Mouse (Mus musculus): ENCODE measurements around the gene Atg3.

Gene Atg3

DNA sequence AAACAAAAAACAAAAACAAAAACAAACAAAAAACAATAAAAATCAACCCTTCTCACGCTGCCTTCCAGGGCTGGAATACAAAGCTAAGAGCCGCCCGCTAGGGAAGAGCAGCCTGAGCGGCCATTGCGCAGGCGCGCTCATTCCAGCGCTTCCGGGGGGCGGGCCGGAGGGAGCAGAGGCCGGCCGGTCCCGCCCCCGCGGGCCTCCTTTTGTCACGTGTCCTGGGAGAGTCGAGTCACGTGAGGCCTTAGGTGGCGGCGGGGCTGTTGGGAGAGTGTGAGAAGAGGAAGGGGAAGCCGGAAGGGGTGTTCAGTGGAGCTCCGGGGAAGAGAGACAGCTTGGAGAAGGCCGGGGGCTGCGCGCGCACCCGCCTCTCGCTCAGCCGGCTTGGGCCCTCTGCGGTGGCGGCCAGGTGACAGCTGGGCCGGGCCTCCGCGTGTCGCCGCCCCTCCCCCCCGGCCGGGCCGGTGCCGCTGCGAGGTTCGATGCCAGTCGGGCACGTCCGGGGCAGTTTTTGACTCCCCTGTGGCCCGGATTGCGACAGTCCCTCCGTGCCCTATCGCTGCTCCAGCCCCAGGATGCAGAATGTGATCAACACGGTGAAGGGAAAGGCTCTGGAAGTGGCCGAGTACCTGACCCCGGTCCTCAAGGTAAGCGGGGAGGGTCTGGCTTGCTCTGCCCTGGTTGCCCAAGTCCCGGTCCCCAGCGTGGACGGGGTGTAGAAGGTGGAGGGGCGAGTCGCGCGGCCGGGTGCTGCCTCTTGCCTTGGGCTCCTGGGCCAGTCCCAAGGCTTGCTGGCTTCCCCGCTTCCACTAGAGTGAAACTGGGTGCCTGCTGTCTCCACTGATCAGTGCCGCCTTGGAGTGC lies at the start of gene Atg3, which contains the start of gene Slc35a5:
Atg3 (plus strand) TSS at position 264 of the 867 bp plus-strand sequence.
Slc35a5 (minus strand) TSS at position 185 of the 867 bp plus-strand sequence.
- DNase-seq (ENCODE audit: extremely low spot score, low read depth, low spot score) = peak; percentile 58

DNA sequence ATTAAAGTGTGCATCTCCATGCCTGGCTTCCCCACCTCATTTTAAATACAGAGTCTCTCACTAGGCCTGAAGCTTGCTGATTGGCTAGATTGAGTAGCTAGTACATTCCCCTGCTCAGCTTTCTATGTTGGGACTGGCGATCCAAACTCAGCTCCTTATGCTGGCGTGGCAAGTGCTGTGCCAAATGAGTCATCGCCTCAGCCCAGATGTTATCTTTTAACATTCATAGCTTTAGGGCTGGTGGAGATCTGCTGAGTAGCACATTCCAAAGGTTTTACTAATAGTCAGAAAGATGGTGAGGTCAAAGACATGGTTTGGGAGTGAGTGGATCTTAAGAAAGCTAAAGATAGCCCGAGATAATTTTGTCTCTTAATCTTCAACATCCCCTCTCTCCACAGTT lies 48.1 kb upstream of the Atg3 start:
- no peak for DNase-seq (ENCODE audit: extremely low spot score, low read depth, low spot score)

DNA sequence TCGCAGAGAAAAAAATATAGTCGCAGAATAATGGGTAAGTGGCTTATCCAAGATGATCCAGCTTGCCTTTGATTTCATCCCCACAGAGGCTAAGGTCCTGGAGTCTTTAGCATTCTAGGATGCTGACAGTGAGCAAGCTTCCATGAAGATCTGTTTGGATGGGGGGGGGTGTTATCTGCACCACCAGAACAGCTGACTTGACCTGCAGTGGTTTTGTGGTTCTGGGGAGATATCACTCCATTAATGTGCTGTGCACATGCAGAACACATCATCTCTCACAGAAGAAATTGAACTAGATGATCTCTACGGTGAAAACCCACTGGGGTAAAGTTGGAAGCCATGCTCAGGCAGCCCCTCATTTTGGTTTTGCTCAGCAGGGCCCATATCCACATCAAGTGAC lies 41.4 kb upstream of the Atg3 start:
- DNase-seq (ENCODE audit: extremely low spot score, low read depth, low spot score) = no peak

DNA sequence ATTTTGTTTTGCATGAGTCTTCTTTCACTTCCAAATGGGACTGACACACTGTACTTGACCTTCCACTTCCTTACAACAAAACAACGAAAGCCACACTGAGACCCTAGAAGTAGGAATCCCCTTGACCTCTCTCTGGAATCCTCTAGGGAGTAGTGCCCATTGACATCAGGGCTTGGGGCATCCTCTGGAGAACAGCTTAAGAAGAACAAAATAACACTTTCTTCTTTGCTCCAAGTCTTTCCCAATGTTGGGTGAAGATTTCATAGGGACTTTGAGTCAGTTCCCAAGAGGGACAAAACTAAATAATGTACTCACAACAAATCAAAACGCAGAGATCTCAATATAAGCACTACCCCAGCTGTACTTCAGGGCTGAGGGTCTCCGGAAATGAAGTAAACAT lies 39.8 kb upstream of the Atg3 start:
- DNase-seq (ENCODE audit: extremely low spot score, low read depth, low spot score) = no peak

DNA sequence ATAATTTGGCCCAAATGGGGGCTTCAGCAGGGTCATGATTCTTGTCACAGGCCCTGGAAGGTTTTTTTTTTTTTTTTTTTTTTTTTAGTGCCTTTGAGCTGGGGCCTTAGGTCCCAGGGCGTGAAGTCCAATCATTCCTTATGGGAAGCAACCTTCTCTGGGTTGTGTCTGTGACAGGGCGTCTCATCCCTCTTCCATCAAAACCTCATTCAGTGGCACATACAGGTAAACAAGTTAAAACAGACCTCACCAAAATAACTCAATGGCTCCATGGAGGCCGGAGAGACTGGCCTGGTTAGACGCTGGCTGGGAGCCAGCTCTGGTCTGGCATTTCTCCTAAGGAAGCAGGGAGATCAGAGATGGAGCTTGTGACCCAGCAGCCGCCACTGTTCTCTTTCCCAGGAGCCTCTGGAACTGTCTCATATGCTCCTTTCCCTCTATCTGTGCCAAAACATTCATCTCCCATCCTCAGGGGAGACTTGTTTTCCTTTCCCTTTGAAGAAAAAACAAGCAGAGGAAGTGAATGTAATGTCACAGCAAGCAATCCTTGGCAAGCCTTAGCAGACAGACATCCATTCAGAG lies 37.6 kb upstream of the Atg3 start:
- DNase-seq (ENCODE audit: extremely low spot score, low read depth, low spot score) = no peak

DNA sequence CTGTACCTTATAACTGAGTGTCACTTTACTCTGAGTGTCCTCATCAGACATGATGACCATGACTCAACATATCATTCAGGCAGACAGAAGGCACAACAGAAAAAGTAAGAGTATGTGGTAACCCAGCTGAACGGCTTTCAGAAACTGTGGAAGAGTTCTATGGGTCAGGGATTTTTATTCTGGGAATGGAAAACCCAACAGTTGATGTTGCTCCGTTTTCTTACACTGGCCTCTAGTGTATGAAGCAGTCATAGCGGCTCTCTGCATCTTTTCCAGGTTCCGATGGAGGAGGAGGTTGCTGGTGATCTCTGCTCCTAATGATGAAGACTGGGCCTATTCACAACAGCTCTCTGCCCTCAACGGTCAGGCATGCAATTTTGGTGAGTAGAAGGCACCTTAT lies 36.0 kb upstream of the Atg3 start:
- DNase-seq (ENCODE audit: extremely low spot score, low read depth, low spot score) = no peak

DNA sequence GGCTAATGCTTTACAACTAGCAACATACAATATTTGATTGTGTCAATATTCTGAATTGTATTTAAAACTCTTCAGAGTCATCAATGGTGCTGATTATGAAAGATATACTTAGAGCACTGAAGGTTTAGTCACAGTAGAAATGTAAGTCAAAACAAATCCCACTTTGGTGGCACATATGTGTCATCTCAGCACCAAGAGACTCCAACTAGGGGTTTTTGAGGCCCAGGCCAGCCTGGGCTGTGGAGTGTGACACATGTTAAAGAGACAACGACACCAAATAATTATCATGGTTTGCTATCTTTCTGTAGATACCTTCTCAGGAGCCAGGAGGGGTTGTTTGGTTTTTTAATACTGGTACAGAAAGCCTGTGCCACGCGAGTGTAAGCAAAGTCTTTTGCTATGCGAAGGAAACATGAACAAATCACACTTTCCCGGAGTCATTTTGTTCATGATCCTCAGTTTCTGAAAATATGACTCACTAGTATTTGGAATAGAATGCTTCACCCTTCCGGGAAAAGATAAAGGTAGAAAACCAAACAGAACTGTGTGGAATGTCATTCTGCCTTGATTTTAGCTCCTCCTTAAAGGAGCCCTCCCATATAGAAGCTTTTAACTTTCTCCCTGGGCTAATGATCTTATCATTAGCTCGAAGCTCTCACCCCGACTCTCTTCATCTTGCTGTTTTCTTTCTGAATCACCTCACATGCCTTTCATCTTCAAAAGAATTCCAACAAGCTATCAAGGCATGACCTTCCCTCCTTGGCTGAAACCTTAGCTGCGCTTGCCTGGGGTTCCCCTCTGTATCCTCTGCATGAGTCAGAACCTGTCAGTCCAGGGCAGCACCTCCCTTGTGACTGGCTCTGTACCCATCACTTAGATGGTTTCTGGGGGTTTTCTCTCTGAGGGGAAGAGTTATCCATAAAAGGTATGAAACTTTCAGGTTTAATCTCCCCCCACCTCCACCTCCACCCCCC lies 34.1 kb upstream of the Atg3 start:
- DNase-seq (ENCODE audit: extremely low spot score, low read depth, low spot score) = no peak

DNA sequence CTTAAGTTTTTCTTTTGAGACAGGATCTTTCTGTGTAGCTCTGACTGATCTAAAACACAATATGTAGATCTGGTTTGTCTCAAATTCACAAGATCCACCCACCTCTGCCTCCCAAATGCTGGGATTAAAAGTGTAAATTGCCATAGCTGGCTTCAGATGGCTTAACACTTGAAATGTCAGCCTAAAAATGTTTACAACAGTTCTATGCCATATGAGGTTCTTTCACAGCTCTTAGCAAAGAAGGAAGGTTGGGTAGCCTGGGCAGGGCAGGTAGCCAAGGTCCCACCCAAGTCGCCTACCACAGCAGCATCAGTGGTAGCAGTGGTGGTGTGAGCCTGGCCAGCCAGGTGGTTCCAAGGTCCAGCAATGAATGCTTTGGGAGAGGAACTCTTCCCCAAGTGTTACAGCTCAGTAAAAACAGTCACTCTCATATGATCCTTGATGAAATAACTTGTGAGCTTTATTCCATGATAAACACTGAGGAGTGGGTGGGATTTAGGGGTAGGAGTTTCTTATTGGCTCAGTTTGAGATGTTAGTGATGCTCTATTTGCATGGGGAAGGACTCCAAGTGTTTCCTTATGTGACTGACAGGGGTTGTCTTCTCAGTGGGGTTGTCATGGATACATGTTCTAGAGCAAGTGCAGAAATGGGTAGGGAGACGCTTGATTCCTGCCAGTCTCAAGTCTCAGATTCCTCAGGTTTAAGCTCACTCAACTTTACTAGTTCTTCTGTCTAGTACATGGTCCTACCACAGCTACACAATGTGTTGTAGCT lies 30.5 kb upstream of the Atg3 start:
- DNase-seq (ENCODE audit: extremely low spot score, low read depth, low spot score) = no peak

DNA sequence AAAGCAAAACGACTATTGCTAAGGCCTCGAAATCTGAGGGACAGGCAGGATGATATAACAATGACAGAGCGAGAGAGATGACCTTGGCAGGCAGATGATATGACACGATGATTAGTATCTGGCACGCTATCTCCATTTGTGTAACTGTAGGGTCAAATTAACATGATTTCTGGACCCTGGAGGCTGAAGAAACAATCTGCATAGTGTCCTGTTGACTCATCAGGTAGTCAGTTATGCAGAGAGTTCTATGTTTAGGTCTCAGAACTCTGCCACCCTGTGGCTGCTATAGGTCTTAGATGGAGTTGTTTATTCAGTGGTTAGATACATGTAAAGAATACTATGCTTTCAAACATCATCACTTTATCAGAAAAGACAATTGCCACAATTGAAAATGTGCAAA lies 16.9 kb upstream of the Atg3 start:
- no peak for DNase-seq (ENCODE audit: extremely low spot score, low read depth, low spot score)

DNA sequence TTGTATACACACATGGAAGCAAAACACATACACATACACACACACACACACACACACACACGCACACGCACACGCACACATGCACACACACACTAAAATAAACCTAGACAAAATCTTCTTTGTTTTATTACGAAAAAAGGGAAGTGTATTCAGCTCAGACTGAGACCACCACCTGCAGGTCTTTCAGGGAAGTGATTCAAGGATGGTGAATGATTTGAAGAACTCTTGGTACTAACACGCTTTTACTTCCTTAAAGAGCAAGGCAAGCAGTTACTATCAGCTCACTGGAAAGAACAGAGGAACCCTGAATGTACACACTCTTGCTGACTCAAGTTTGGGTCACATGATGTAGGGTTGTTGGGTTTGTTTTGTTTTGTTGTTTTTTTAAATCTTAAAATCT lies 16.0 kb upstream of the Atg3 start:
- no peak for DNase-seq (ENCODE audit: extremely low spot score, low read depth, low spot score)

DNA sequence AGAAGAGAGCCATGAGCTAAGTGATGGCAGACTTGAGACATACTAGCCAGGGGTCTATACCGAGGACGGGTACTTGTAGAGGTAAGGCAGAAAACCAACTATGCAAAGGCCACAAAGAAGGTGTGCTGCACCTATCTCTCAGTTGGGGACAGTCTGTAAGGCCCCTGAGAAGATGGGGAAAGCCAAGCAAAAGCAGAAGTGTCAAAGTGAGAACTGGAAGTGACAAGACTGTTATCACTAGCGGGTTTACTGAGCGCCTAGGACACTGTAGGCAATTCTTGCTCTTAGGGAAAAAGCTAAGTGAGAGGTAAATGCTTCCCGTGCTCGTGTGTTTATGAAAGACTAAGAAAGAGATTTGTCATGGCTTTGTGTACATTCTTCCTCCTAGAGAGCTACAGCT lies 13.5 kb upstream of the Atg3 start:
- DNase-seq (ENCODE audit: extremely low spot score, low read depth, low spot score) = no peak

DNA sequence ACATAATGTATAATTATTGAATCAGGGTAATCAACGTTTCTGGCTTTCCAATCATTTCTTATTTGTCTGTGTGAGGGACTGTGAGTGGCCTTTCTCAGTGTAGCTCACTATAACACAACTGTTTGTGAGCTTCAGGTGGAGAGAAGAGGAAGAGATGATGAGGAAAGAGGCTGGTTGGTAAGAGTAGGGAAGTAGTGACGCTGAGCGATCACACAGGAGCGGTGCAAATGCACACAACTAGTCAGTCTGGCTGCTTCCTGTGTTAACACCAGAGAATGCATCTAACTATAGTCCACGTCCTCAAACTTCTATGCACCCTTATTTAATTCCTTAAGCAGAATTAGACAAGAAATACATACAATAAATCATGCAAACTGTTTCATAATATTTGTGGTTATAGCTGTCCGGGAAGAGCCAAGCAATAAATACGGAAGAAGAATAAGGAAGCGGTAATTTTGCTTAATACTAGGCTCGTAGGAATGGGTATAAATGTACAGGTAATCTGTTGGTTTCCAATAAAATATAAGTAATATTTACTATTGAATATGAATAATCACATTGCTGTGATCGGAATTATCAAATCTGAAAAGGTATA lies 10.0 kb upstream of the Atg3 start:
- DNase-seq (ENCODE audit: extremely low spot score, low read depth, low spot score) = no peak

DNA sequence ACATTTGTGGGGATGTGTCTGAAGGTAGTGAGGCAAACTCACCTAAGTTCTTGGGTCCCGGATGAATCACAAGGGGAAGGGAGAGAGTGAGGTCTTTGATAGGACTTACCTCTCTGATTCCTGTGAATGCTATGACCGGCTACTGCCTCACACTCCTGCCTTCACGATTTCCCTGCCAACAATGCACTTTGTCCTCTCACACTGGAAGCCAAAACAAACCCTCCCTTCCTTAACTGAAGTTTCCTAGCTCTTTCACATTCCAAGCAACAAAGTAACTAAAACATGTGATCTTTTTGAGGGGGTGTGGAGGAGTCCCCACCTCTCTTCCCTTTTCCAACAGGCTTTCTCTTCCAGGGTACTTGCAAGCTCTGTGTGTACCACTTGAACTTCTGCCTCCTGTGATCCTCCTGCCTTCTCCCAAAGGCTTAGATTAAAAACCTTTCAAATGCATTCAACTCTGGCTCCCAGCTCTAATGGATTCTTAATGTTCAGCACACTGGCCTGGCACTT lies 3.8 kb upstream of the Atg3 start:
- no peak for DNase-seq (ENCODE audit: extremely low spot score, low read depth, low spot score)

DNA sequence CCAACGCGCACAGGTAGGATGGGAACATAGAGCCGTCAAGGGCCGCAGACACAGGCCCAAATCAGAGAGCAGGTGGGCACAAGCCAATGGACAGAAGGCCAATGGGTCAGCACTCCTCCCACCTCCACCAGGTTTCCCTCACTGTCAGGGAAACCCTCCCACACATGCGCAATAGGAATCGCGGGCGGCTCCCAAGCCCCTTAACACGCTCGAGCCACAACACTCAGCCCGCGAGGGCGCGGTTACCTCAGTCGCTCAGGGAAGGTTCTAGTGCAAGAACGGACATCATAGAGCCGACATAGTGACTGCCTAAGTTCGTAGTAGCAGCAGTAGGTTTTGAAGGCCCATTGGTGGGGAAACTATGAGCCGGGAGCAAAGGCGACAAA lies 456 bp upstream of the Atg3 start:
- peak; percentile 41 for DNase-seq (ENCODE audit: extremely low spot score, low read depth, low spot score)

DNA sequence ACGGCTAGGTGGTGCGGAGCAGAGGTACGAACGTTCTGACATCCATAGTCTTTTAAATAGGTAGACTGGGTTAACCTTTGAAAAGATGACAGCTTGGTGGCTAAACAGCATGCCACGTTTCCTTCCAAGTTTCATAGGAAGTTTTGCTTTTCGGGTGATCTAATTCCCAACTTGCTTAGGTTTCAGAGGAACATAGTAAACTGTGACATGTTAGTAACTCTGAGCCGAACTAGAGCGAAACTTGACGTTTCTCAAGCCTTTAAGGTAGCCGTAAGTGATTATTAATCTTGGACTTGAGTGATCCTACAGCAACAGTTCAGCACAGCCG lies 768 bp downstream of the Atg3 start:
- DNase-seq (ENCODE audit: extremely low spot score, low read depth, low spot score) = no peak

DNA sequence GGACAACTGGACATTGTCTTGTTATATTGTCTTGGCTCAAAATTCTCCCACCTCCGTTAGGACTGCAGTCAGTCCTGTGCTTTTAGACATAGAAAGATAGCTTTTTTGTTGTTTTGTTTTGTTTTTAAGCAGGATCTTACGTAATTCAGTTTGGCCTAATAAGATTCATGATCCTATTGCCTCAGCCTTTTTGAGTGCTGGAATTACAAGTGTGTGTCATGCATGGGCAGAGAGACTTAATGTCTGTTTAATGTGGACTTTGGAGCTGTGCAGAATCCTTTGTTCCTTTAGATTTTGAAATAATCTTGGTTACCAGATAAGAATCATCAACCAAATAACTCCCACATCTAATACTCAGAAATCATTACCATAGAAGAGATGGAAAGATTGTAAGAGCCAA lies 20.0 kb downstream of the Atg3 start:
- DNase-seq (ENCODE audit: extremely low spot score, low read depth, low spot score) = no peak

DNA sequence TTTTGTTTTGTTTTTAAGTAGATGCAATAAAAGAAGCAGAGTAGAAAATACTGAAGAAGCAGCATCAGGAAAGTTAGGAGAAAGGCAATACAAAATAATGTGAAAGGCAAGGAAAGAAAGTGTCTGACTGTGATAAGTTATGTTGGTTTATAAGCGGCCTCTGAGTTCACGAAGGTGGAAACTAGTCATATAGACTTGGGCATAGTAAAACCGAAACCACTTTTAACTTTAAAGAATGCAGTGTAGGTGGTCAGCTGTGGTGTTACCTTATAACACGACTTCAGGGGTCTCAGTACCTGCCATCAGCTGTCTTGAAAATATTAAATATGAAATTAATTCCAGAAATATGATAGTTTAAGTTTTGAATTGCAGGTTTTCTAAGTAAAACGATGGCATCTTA lies 23.2 kb downstream of the Atg3 start:
- no peak for DNase-seq (ENCODE audit: extremely low spot score, low read depth, low spot score)

DNA sequence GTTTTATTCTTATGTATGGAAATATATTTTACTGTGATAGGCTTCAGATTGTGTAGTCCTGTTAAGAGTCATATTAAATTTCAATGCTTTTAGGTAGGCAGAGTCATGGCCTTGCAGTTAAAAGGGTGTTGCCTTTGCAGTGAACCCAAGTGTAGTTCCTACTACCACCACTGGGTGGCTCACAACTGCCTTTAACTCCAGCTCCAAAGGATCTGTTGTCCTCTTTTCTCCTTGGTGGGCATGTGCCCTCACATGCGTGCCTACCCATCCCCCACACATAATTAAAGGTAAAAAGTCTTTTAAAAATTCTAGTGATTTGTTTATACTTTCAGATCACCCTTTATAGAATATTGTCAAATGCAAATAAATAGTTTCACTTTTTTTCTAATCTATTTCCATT lies 34.0 kb downstream of the Atg3 start:
- peak; percentile 44 for DNase-seq (ENCODE audit: extremely low spot score, low read depth, low spot score)

DNA sequence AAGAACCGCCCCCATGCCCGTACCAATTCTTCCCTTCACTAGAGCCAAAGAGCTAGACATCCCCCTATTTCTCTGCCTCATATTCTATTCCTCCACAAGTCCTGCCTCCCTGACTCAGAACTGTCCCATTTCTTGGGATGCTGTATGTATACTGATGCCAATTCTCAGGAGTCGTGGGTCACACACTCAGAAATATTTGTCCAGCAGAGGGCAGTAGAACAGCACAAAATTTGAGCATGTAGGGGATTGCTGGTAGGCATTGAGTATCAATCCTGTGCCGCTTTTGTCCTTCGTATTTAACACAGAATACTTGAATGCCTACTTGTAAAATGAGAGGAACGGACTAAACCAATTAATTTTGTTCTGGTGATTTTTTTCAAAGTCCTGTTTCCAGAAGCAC lies 38.2 kb downstream of the Atg3 start:
- DNase-seq (ENCODE audit: extremely low spot score, low read depth, low spot score) = peak; percentile 77

DNA sequence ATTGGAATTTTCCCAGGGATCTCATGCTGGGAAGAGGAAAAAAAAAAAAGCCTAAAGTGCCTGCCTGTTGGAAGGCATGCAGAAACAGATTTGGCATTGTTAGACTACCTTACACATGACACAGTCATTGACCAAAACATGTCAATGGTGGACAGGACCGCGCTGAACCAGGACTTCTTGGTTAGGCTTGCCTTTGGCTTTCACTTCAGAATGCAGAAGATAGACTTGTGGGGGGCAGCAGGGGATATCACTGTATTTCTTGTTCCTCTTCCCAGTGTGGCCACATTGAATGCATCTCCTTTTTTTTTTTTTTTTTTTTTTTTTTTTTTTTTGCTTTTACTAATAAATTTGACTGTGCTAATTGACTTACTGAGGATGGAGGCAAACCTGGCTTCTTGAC lies 42.8 kb downstream of the Atg3 start:
- no peak for DNase-seq (ENCODE audit: extremely low spot score, low read depth, low spot score)

Measured in hindlimb bud, embryonic 11.5 days (tissue).